Mouse (Mus musculus) limb, embryonic 12.5 days (tissue): Measurements from ENCODE around the gene Ssu2. TPM values are rescaled to one million over a fixed set of nuclear protein-coding genes. Genes with fewer than 3 reads are reported as not detected.

Experiments used
- polyA plus RNA-seq: library from polyadenylated mRNA; unstranded; fragments of >200 nt; fragmentation: Nextera tagmentation; extraction: Ambion mirVana; gene quantifications from 2 replicates; pipeline ENCODE4 v1.2.1, GENCODE M21; 2016

Gene Ssu2
- polyA plus RNA-seq, 1 experiment from 2014 or later, result 2.1 TPM

Other genes with a start within 250 kb of the Ssu2 start
- gene Lmcd1, start 114.3 kb downstream of the Ssu2 start, polyA plus RNA-seq, result 10.0 and 11.9 TPM in 2 replicates
- 1.9 and 3.6 TPM in 2 replicates for gene Cav3, start 71.5 kb upstream of the Ssu2 start, polyA plus RNA-seq
- 0.21 and 0.40 TPM in 2 replicates for gene Oxtr, start 101.9 kb upstream of the Ssu2 start, polyA plus RNA-seq